Mouse (Mus musculus) retina, embryonic 14.5 days (tissue): ENCODE data around the gene Tlr9.

ENCODE experiments used
- DNase-seq: peaks from one replicate; pipeline ENCODE4 v3.0.0-alpha.2; 2015; ENCODE audit warnings: low spot score

Gene Tlr9

DNA sequence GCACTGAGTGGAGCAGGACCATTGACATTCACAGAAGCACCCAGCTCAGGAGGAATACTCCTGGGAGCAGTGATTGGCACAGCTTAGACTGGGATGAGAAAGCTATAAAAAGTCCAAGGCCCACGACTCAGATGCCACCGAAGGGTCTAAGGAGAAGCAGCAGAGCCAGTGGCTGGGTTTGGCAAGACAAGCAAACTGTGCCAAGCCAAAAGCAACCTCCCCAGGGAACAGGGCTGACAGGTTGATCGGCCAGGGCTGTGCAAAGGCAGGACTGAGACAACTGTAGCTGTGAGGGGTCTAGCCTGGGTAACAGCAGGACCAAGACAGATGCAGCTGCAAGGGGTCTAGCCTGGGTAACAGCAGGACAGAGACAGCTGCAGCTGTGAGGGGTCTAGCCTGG is 10.6 kb downstream of the Tlr9 start:
- no peak for DNase-seq

DNA sequence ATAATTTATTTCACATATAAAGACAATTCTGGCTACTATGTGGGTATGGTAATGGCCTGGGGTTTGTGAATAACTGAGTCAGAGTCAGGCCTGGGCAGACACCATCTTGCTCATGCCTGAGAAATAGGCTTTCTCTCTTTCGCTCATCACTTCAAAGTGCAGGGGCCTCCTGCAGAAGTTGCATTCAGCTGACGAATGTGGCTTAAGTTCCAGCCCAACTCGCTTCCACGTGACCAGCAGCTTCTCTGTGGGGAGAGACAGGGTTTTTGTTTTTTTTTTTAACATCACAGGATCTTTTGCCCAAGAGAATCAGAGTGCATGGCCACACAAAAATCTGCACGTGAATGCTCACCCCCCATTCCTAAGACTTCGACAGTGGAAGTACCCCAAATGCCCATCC is 11.6 kb downstream of the Tlr9 start:
- DNase-seq: no peak

DNA sequence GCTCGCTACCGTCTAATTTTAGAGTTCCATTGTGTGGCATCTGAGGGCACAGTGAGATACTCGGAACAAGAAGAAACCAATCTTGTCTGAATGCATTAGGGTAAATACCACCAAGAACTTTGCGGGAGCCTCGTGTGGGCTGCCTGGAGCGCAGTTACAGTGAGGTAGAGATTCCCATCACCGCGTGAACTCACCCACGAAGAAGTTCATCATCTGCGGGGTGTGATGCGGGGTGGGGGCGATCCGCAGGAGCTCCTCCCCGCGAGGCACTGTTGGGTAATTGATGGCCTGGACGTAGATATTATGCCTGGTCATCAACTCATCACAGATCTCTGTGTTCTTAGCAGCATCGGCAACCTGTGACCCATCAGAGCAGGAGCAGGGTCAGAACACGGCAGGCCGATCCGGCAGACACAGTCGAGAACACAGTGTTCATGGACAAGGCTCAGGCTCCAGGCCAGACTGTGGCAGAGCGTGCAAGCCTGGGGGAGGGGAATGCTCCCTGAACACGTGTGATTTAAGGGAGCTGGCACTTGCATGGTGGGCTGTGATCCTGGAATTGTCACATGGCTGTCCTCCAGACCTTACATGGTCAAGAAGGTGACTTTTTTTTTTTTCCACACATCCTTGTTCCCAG is 12.9 kb downstream of the Tlr9 start:
- no peak for DNase-seq

DNA sequence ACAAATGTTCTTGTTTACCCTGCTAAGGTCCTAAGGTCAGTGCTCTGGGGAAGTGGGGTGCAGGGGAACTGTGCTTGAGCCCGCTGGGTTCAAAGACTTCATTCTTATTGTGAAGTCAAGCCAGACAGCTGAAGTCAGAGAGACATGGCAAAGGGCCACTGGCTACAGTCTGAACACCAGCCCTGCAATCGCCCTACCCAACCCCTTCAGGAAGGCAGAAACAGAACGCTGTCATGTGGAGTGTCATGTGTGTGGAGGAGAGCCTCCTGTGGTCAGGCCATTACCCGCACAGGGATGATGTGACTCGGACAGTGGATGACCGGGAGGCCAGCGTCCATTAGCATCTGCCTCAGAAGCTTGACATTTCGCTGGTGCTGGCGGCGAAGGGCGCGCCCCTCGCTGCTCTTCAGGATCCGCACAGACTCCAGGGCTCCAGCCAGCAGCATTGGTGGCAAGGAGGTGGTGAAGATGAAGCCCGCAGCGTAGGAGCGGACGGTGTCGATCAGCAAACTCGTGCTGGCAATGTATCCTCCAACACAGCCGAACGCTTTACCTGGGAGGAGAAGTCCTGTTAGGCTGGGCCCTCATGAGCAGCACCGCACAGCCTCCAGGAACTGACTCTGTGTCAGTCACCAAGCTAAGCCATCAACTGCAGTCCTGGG is 13.9 kb downstream of the Tlr9 start:
- no peak for DNase-seq

DNA sequence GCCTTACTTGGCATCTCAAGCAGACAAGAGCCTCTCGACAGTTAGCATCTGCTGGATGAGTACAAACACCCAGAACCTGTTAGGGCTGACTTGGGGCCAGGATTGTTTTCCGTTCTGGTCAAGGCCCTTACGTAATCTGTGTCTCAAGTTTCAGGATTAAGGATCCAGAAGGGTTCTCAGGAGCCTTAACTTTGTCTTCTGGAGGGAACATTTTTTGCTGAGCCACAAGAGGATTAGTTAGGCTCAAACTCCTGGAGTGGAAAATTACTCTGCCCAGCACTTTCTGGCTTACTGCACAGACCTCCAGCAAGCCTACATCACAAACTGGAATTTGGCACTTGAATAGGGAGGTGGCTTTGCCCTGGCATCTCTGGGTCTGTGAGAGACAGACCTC is 14.4 kb downstream of the Tlr9 start:
- DNase-seq: no peak

DNA sequence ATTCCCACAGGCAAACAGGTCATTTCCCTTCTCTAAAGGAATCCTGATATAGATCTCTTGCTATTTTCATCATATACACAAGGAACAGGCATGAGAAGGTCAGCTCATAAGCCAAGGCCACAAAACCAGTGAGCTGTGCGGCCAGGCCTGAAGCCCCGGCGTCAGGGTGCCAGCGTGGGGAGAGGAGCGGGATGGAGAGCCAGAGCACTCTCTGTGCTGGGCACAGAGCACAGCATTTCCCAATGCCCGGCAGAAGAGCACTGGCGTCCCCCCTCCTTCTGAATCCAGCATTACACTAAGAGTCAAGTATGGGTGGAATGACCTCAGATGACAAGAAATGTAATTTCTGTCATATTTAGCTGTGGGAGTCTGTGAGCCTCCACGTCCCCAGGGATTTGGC is 15.0 kb downstream of the Tlr9 start:
- no peak for DNase-seq

DNA sequence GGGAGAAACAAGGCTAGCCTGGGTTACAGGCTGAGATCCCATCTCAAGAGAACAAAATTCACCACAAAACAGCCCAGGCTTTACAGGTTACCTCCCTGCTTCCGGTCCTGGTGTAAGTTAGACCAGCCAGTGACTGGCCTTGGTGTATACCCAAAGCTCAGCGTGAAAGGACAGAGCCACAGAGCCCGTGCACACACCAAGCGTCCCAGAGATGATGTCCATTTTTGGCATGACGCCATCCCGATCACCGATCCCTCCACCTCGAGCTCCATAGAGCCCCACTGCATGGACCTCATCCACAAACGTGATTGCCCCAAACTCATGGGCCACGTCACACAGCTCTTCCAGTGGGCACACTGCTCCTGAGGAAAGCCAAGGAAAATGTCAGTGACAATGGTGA is 15.5 kb downstream of the Tlr9 start:
- DNase-seq: no peak

DNA sequence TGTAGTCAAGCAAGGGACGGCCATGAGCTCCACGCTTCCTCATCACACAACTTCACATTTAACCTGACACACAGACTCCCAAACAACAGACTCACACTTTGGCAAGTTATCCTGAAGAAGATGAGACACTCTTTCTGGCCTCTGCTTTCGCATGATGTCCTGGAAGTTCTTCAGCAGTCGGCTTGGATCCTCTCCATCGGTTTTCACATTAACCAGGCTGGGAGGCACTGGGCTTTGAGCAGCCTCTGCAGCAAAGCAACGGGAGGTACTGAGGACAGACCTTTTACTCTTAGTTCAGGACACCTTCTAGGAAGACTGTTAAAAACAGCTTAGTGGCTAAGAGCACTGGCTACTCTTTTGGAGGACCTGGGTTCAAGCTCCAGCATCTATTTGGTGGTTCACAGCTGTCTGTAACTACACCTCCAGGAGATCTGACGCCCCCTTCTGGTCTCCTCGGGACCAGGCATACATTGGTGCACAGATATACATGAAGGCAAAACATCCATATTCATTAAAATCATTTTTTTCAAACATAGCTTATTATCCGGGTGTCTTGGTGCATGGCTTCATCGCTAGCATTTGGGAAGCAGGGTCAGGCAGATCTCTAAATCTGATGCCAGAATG is 19.3 kb downstream of the Tlr9 start:
- DNase-seq: no peak

DNA sequence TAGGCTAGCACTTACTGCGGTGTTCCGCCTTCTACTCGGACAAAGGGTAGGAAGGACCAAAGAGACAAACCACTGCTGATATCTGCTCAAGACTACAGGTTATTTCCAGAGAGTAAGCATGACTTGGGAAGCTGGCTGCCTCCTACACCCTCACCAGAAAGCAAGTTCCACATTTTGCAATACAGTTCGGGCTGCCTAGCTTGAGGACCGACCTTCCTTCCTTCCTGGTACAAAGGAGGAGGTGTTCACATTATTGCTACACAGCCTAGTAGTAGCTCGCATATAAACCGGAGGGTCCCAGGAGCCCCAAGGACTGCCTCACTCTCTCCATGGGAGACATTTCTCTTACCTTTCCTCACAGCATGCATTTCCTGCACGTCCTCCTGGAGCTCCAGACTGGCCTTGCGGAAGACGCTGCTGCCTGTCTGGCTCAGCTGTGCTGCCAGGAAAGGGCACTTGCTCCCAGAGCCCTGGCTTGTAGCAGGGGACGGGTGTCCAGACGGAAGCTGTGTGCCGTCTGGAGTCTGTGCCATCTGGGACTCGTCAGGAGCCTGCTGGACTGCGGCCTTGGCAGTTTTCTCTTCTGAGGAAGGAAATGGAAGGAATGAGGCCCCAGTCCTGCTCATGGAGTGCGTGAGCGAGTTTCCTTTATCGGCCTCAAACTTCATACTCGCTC is 20.6 kb downstream of the Tlr9 start:
- no peak for DNase-seq

DNA sequence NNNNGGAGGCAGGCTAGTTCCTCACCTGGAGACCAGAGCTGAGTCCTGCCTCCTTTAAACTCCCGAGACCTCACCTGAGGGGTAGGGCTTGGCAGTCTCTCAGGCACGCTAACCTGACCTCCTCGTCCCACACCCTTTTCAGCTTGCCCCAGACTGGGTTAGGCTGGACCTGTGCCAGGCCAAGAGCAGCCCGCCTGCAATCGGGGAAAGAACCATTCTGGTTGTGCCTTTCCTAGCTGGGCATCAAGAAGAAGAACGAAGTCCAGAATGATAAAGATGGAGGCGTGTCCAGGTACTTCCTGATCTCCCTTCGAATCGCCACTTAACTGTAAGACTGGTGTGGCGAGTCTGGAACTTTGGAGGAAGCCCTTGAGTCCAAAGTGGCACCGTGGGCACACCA is 27.2 kb downstream of the Tlr9 start:
- DNase-seq: no peak

DNA sequence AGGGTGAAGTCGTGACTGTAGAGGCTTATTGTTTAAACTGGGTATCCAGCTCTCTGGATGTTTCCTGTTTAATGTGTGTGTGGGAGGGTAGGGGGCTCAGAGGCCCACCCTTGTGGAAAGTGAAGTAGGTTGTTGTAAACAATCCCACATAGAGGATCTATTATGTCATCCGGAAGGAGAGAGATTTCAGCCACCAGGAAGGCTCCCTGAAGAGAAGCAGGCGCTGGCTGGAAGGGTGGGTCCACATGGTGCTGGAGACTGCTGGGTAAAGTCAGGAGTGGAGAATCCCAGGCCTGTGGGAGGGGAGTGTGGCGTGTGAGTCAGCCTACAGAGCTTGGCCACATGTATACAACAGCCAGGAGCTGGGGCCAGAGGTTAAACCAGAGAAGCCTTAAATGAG is 27.8 kb downstream of the Tlr9 start:
- DNase-seq: no peak

DNA sequence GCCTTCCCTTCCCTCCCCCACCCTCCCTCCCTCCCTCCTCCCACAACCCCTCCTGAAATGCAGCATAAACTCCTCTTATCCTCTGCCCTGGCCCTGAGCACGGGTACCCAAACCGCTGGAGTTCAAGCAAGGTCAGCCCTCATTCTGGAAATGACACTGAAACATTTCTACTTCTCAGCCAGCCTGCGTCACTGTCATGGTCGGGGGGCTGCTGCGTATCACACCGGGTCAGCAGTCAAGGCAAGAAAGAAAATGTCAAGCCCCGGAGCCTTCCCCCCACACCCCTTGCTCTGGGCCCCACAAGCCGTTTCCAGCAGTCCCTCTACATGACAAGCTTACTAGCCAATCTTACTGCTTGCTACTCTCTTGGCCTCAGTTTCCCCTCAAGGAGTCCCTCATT is 28.7 kb downstream of the Tlr9 start:
- no peak for DNase-seq

DNA sequence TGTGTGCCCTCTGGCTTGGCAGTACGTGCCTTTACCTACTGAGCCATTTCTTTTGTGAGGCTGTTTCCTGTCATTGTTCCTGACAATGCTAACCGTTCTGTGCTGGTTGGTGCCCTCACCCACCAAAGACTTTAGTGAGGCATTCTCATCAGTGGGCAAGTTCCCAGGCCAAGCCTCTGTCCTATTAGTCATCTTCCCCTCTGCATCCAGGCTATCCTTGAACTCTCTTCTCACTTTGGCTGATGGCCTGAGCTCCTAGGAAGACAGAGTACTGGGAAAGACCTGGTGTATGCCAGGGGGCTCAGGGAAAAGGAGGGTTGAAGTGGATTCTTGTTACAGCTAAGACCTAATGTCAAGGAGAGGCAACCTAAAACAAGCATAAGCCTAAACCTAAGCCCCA is 31.6 kb downstream of the Tlr9 start:
- no peak for DNase-seq

DNA sequence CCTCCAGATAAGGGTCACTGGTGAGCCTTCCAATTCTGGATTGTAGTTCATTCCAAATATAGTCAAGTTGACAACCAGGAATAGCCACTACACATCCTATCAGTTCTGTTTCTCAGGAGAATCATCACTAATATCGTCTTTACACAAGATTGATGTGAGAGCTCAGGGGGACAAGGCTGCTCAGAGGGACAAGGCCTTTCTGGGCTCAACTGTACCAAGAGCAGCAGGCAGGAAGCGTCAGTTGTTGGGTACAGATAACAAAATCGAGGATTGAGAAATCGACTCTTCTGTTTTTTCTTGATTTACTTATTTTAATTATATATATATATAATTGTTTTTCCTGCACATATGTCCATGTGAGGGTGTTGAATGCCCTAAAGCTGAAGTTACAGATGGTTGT is 36.0 kb downstream of the Tlr9 start:
- no peak for DNase-seq

DNA sequence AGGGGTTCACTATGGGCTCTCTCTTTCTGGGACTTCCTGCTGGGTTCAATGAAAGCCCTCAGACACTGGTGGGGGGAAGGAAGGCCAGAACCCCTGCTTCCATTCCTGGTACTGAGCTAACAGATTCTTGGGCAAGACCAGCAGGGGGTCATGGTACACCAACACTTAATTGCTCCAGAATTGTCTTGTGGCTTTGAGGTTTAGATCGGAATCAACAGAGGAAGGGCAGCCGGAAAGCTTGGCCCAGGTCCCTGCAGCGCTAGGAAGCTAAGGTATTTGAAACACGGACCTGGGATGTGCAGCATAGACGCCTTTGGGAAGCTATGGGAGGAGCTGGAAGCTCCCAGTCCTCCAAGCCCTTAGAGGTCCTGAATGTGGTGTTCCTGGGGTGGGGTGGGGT is 36.6 kb downstream of the Tlr9 start:
- DNase-seq: no peak

DNA sequence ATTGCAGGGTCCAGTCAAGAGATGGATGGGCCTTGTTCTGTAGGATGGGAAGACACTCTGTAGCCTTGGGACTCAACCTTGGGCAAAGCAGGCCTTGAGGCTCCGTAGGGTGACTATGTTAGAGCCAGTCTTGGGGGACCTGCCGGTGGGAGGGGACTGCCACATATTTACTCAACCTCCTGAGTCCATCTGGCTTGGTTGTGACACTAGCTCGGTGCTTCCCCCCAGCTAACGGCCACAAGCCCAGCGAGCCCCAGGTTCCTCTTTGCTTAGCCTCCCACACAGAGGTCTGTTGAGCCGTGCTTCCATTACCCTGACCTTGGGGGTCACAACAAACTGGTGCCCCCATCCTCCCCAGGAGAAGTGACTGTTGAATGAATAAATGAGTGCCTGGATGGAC is 38.7 kb downstream of the Tlr9 start:
- no peak for DNase-seq

DNA sequence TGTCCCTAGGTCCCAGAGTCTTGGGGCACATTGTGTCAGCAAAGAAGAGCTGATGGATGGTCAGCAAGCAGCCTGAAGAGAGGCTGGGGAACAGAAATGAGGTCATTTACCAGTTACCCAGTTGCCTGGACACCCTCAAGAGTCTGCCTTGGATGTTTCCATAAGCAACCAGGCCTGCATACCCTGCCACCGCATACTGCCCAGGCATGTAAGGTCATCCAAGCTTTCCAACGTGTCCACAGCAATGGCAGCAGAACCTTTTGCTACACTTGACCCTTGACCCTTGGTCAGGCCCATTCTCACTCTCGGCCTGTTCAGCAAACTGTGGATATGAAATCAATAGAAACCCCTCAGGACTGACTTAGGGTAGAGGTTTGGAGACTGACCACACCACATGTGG is 39.1 kb downstream of the Tlr9 start:
- no peak for DNase-seq

DNA sequence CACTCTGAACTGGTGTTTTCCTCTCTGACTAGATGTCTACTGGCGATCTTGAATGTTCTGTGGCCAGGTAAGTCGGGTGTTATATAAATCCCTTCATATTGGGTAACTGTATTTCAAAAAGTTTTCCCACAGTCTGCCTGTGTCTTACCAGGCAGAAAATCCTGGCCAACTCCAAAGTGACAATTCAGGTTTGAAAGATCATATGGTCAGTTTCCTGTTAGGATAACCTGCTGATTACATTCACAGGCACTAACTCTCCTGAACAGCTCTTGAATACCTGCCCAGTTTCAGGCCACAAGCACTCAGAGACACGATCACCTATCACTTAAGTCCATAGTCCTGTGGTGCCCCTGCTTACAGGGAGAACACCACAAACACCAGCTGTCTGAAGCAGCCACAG is 39.7 kb downstream of the Tlr9 start:
- DNase-seq: no peak

DNA sequence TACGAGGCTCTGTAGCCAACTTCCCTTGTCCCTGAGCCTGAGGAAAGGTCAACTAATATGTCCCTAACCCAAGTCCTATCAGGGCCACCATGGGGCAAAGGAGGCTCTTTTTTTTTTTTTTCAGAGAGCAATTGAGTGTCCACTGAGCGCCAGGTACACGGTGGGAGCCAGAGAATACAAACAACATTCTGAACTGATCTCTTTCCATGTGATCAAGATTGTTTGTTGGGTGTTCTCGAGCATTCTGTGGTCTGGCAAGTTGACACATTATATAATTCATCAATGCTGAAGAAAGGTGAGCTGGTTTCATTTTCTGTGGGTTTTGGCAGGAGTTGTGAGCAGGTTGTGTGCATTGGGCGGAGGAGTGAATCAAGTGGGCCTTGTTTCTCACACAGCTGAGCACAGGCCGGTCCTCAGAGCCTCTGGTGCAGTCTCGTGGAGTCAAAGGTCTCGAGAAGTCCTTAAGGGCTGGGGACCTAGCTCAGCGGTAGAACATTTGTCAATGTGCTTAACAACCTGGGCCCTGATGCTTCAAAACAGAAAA is 41.1 kb downstream of the Tlr9 start:
- no peak for DNase-seq

DNA sequence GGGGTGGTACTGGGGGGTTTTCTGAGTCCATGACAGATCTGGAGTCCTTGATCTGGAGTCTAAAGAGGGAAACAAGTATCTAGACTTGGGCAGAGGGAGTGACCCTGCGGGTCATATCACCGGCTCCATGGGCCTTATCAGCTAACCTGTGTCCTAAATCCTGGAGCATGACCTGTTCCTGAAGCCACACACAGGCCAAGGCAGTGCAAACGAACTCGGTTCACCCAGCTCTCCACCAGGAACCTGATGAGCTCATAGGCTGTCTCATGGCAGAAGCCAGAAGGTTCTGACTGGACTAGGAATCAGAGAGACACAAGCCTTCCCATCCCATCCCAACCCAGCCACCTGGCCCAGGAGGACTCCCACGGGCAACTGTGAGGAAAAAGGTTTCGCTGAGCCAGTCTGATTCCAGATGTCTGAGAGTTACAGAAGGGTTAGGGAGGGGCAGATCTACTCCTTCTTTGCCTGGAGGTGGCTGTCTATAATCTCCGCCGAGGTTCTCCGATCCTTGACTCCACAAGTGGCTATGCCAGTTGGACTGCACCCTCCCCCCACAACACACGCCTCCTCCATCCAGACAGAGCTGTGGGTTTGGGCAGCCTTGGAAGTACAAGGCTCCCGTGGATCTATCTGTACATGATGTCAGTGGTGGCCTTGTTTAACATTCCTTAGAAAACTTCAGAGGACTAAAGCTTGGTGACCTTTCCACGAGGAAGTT is 43.1 kb downstream of the Tlr9 start:
- no peak for DNase-seq

DNA sequence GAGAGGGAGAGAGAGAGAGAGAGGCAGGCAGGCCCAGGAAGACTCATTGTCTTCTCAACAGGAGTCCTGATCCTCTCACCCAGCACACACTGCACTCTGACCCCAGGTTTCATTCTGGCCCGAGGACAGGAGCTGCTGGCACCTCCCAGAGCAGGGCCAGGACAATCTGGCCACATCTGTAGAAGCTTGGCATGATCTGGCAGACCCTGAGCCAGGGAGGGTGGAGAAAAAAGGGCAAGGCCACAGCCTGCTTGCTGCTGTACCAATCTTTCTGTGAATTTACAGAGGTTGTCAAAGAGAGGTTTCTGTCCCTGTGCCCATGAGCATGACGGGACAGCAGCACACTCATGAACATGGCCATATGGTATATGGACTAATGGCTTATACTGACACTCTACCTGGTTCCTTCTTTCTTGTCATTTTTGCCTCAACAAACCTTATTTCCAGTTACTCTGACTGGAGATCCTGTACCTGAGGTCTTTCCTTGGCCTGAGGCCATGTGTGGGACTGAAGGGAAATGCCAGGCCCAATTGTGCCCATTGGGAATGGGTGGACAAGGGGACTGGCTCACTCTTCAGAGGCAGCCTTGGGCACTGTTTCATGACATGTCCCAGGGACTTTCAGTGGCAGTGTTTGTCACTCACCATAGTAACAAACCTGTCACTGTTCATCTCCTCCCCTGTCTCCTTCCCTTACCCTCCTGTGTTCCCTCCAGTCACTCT is 44.7 kb downstream of the Tlr9 start:
- no peak for DNase-seq

DNA sequence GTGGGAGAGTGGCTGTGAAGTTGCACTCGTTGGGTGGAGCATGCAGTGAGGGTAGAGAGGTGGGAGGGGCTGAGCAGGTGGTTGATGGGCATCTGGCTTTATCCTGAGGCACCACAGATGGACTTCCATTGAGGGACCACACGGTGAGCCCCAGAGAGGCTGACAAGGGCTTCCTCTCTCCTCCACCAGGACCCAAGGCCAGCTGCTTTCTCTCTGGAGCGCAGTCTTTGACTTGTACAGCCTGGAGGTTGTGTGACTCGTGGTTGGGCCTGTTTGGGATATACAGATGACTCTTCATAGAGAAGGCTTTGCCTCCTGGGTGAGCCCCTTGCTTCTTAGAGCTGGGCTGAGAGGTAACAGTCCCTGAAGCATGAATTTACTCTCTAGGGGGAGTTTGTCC is 46.0 kb downstream of the Tlr9 start:
- peak; percentile 39 for DNase-seq
